Mouse (Mus musculus): ENCODE results near the gene Fam8a1. TPM values are rescaled to one million over a fixed set of nuclear protein-coding genes. Genes with fewer than 3 reads are reported as not detected.

The Fam8a1 gene
- polyA plus RNA-seq, 1 experiment from 2014 or later, result 12.2 TPM

- peaks cover 6% of the 10 kb centered on the region; the same call in 1 of the 2 replicates for H3K9me3 ChIP-seq (replicated peaks)
- 85% methylated on average over 4 of the region's 4 CpGs for WGBS
- no peak for ATAC-seq (ENCODE audit: insufficient number of reproducible peaks, low FRiP score, low TSS enrichment, low read depth)
- H3K4me3 ChIP-seq (replicated peaks), result no peak overlapping the region
- H3K4me1 ChIP-seq, result no peaks in the 10 kb centered on the region
- H3K27ac ChIP-seq (replicated peaks), result no peak overlapping the region
- no peak overlapping the region for H3K9ac ChIP-seq
- H3K27me3 ChIP-seq, result no peaks in the 10 kb centered on the region
- no peaks in the 10 kb centered on the region for H3K36me3 ChIP-seq
- H3K4me2 ChIP-seq (replicated peaks), result no peak overlapping the region
Measured at GRCm38 (mm10) chr13:46642318-46642717, 27.0 kb upstream of the Fam8a1 start.

GRCm38 (mm10) chr13:46644175-46644574, 25.1 kb upstream of the Fam8a1 start:
- Histone ChIP-seq H3K4me3 (replicated peaks) (no peak overlapping the region), H3K4me2 (replicated peaks) (no peak overlapping the region), H3K27me3 (no peaks in the 10 kb centered on the region), H3K27ac (replicated peaks) (no peak overlapping the region), H3K4me1 (no peaks in the 10 kb centered on the region), H3K9ac (no peak overlapping the region), H3K9me3 (replicated peaks) (peaks cover 6% of the 10 kb centered on the region; the same call in 1 of the 2 replicates), H3K36me3 (no peaks in the 10 kb centered on the region)
- 77% methylated on average over 6 of the region's 6 CpGs for WGBS
- ATAC-seq (ENCODE audit: insufficient number of reproducible peaks, low FRiP score, low TSS enrichment, low read depth), result no peak

GRCm38 (mm10) chr13:46645476-46645875, 23.8 kb upstream of the Fam8a1 start:
- Histone ChIP-seq H3K4me1 (no peaks in the 10 kb centered on the region), H3K4me2 (replicated peaks) (no peak overlapping the region), H3K9ac (no peak overlapping the region), H3K36me3 (no peaks in the 10 kb centered on the region), H3K4me3 (replicated peaks) (no peak overlapping the region), H3K27ac (replicated peaks) (no peak overlapping the region), H3K27me3 (no peaks in the 10 kb centered on the region), H3K9me3 (replicated peaks) (peaks cover 6% of the 10 kb centered on the region; the same call in 1 of the 2 replicates)
- ATAC-seq (ENCODE audit: insufficient number of reproducible peaks, low FRiP score, low TSS enrichment, low read depth), result no peak
- WGBS, result 73% methylated on average over 6 of the region's 6 CpGs

GRCm38 (mm10) chr13:46651853-46652252, 17.5 kb upstream of the Fam8a1 start:
- WGBS, result 84% methylated on average over 7 of the region's 7 CpGs
- Histone ChIP-seq H3K9ac (no peak overlapping the region), H3K9me3 (replicated peaks) (no peaks in the 10 kb centered on the region), H3K4me2 (replicated peaks) (no peak overlapping the region), H3K4me3 (replicated peaks) (no peak overlapping the region), H3K4me1 (no peaks in the 10 kb centered on the region), H3K36me3 (no peaks in the 10 kb centered on the region), H3K27ac (replicated peaks) (no peak overlapping the region), H3K27me3 (no peaks in the 10 kb centered on the region)
- ATAC-seq (ENCODE audit: insufficient number of reproducible peaks, low FRiP score, low TSS enrichment, low read depth), result no peak

- H3K4me1 ChIP-seq, result no peaks in the 10 kb centered on the region
- H3K9ac ChIP-seq, result no peak overlapping the region
- no peak overlapping the region for H3K27ac ChIP-seq (replicated peaks)
- no peak for ATAC-seq (ENCODE audit: insufficient number of reproducible peaks, low FRiP score, low TSS enrichment, low read depth)
- no peak overlapping the region for H3K4me2 ChIP-seq (replicated peaks)
- no peaks in the 10 kb centered on the region for H3K36me3 ChIP-seq
- WGBS, result 78% methylated on average over 7 of the region's 7 CpGs
- H3K9me3 ChIP-seq (replicated peaks), result no peaks in the 10 kb centered on the region
- no peak overlapping the region for H3K4me3 ChIP-seq (replicated peaks)
- H3K27me3 ChIP-seq, result no peaks in the 10 kb centered on the region
Measured at GRCm38 (mm10) chr13:46652671-46653070, 16.7 kb upstream of the Fam8a1 start.

GRCm38 (mm10) chr13:46653671-46654070, 15.7 kb upstream of the Fam8a1 start:
- no peak for ATAC-seq (ENCODE audit: insufficient number of reproducible peaks, low FRiP score, low TSS enrichment, low read depth)
- 70% methylated on average over 4 of the region's 4 CpGs for WGBS
- Histone ChIP-seq H3K9me3 (replicated peaks) (no peaks in the 10 kb centered on the region), H3K4me1 (no peaks in the 10 kb centered on the region), H3K36me3 (no peaks in the 10 kb centered on the region), H3K4me2 (replicated peaks) (no peak overlapping the region), H3K9ac (no peak overlapping the region), H3K27ac (replicated peaks) (no peak overlapping the region), H3K4me3 (replicated peaks) (no peak overlapping the region), H3K27me3 (no peaks in the 10 kb centered on the region)

GRCm38 (mm10) chr13:46654566-46654965, 14.8 kb upstream of the Fam8a1 start:
- Histone ChIP-seq H3K4me2 (replicated peaks) (no peak overlapping the region), H3K36me3 (no peaks in the 10 kb centered on the region)
- ATAC-seq (ENCODE audit: insufficient number of reproducible peaks, low FRiP score, low TSS enrichment, low read depth), result no peak

GRCm38 (mm10) chr13:46659211-46659610, 10.1 kb upstream of the Fam8a1 start:
- Histone ChIP-seq H3K36me3 (no peaks in the 10 kb centered on the region), H3K4me3 (replicated peaks) (no peak overlapping the region), H3K4me2 (replicated peaks) (no peak overlapping the region), H3K9me3 (replicated peaks) (no peaks in the 10 kb centered on the region), H3K4me1 (no peaks in the 10 kb centered on the region), H3K27ac (replicated peaks) (no peak overlapping the region), H3K9ac (no peak overlapping the region), H3K27me3 (no peaks in the 10 kb centered on the region)
- no peak for ATAC-seq (ENCODE audit: insufficient number of reproducible peaks, low FRiP score, low TSS enrichment, low read depth)
- WGBS, result 84% methylated on average over 5 of the region's 5 CpGs

More at GRCm38 (mm10) chr13:46654566-46654965, 14.8 kb upstream of the Fam8a1 start:
- 72% methylated on average over 5 of the region's 5 CpGs for WGBS
- Histone ChIP-seq H3K27me3 (no peaks in the 10 kb centered on the region), H3K27ac (replicated peaks) (no peak overlapping the region), H3K9ac (no peak overlapping the region), H3K9me3 (replicated peaks) (no peaks in the 10 kb centered on the region), H3K4me1 (no peaks in the 10 kb centered on the region), H3K4me3 (replicated peaks) (no peak overlapping the region)

GRCm38 (mm10) chr13:46663461-46663964, 5.8 kb upstream of the Fam8a1 start:
- Histone ChIP-seq H3K4me2 (replicated peaks) (no peak overlapping the region), H3K4me1 (no peaks in the 10 kb centered on the region), H3K4me3 (replicated peaks) (no peak overlapping the region), H3K9ac (no peak overlapping the region), H3K27ac (replicated peaks) (no peak overlapping the region), H3K27me3 (no peaks in the 10 kb centered on the region; the same call in 1 of the 2 replicates), H3K9me3 (replicated peaks) (no peaks in the 10 kb centered on the region), H3K36me3 (no peaks in the 10 kb centered on the region)
- 29% methylated on average over 4 of the region's 4 CpGs for WGBS
- no peak for ATAC-seq (ENCODE audit: insufficient number of reproducible peaks, low FRiP score, low TSS enrichment, low read depth)

GRCm38 (mm10) chr13:46669620-46670271, 424 bp downstream of the Fam8a1 start:
- peaks cover 13% of the 10 kb centered on the region for H3K4me1 ChIP-seq
- ATAC-seq (ENCODE audit: insufficient number of reproducible peaks, low FRiP score, low TSS enrichment, low read depth), result peak; percentile 71
- no peaks in the 10 kb centered on the region for H3K27me3 ChIP-seq
- H3K36me3 ChIP-seq, result peaks cover 26% of the 10 kb centered on the region
- peak overlapping the region; percentile 73 for H3K9ac ChIP-seq
- WGBS, result under 1% methylated on average over 79 of the region's 96 CpGs
- H3K4me3 ChIP-seq (replicated peaks), result peak overlapping the region; percentile 60
- peak overlapping the region; percentile 81 for H3K4me2 ChIP-seq (replicated peaks)
- H3K27ac ChIP-seq (replicated peaks), result peak overlapping the region; percentile 41
- no peaks in the 10 kb centered on the region for H3K9me3 ChIP-seq (replicated peaks)

GRCm38 (mm10) chr13:46670514-46670913, 1.2 kb downstream of the Fam8a1 start:
- Histone ChIP-seq H3K27me3 (no peaks in the 10 kb centered on the region), H3K9ac (peak overlapping the region; percentile 73), H3K4me3 (replicated peaks) (peak overlapping the region; percentile 60), H3K27ac (replicated peaks) (no peak overlapping the region), H3K36me3 (peaks cover 29% of the 10 kb centered on the region), H3K4me1 (peaks cover 13% of the 10 kb centered on the region), H3K9me3 (replicated peaks) (no peaks in the 10 kb centered on the region), H3K4me2 (replicated peaks) (peak overlapping the region; percentile 81)
- no peak for ATAC-seq (ENCODE audit: insufficient number of reproducible peaks, low FRiP score, low TSS enrichment, low read depth)
- 66% methylated on average over 9 of the region's 9 CpGs for WGBS

- no peak overlapping the region for H3K4me2 ChIP-seq (replicated peaks)
- H3K9ac ChIP-seq, result no peak overlapping the region
- no peaks in the 10 kb centered on the region for H3K27me3 ChIP-seq
- no peak overlapping the region for H3K4me3 ChIP-seq (replicated peaks)
- H3K27ac ChIP-seq (replicated peaks), result no peak overlapping the region
- peaks cover 44% of the 10 kb centered on the region for H3K36me3 ChIP-seq
- peaks cover 10% of the 10 kb centered on the region for H3K4me1 ChIP-seq
- ATAC-seq (ENCODE audit: insufficient number of reproducible peaks, low FRiP score, low TSS enrichment, low read depth), result no peak
- WGBS, result 83% methylated on average over 2 of the region's 2 CpGs
- no peaks in the 10 kb centered on the region for H3K9me3 ChIP-seq (replicated peaks)
Measured at GRCm38 (mm10) chr13:46674601-46675000, 5.3 kb downstream of the Fam8a1 start.

Measured in embryonic facial prominence, embryonic 15.5 days (tissue).